Mouse (Mus musculus) heart, postnatal 36 days (tissue): ENCODE measurements at regions not wholly inside any gene's neighbourhood (a gene's known extent, or its start where the extent isn't known, plus 50 kb on each side); places are given as distances from the start of the nearest gene placed in this dataset.

Experiments
- DNase-seq, 2 experiments: peaks; one replicate each; pipeline ENCODE4 v3.0.0; 2021 to 2022
- intact Hi-C: fragments of 180-260 bp; cut with DNase I; formaldehyde crosslinking; loops from one replicate; pipeline ENCODE4 v1.15.1; 2025

DNA sequence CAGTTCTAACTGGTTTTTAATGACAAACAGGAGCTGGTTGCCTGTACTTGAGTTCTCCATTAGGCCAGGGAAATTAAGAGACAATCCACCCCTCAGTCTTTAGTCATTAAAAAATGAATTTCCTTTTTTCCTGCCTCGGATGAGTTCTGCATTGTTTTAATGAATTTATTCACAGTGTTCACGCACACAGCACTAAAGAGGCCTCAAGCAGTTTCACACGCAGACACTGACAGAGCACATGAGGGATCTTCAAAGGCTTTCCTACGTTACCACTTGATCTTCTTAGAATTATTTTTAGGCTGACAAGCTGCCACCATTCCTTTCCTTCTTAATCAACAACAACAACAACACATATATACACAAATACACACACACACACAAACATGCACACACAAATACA, 101.3 kb upstream of the Sox5 start:
- intact Hi-C loops: no loop called here
- no peak for DNase-seq

DNA sequence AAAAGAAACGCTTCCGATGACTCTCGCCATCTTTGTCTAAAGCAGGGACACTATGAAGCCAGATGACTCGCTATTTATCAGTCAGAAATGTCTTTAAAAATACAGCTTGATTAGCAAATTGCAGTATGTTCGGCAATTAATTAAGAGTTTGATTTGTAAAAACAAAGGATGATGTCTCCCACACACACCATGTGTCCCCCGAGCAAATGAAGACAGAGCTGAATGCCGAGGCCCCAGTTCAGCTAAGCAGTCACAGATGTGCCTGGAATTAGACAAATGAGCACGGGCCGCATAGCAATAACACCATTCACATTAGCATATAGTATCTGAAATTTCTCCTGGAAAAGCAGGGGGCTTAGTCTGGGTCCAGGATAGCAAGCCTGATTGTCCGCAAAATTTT, 98.3 kb upstream of the Sox5 start:
- intact Hi-C loops: no loop called here
- no peak for DNase-seq

DNA sequence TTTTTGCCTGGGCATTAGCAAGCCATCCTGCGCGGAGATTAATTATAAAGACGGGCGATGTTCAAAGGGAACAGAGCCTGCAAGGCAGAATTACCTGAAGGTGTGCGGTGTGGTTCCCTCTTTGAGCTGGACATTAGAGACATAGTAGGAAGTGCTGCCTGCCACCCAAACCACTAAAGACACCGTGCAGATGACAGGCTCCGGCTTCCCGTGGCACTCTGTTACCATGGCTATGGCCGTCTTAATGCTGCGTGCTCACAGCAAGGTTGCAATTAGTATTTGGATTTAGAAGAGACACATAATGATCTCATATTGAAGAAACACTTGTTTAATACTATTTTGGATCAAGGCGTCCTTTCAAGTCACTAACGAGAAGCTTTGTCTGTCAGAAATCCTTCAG, 95.0 kb upstream of the Sox5 start:
- no peak for DNase-seq
- intact Hi-C loops: no loop called here

DNA sequence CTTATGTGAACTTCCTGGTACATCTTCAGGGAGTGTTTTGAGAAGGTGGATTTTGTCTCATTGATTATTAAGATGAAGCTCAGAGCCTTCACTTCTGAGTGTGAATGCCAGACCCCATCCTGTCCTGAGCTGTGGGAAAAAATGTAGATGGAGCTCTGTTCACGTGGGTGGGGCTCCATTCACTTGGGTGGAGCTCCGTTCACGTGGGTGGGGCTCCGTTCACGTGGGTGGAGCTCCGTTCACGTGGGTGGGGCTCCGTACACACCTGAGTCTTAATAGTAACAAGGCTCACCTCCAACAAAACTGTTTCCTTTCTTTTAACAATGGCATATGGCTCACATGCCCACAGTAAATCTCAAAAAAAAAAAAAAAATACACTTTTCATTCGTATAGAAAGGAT, 94.1 kb upstream of the Sox5 start:
- no peak for DNase-seq
- intact Hi-C loops: no loop called here

DNA sequence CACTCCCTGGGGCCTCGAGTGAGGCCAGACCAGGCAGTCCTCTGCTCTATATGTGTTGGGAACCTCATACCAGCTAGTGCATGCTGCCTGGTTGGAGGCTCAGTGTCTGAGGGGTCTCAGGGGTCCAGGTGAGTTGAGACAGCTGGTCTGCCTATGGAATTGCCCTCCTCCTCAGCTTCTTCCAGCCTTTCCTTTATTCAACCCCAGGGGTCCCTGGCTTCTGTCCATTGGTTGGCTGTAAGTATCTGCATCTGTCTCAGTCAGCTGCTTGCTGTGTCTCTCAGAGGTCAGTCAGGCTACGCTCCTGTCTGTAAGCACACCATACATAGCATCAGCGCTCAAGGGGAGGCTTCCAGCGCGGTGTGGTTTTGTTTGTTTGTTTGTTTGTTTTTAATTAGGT, 92.5 kb upstream of the Sox5 start:
- intact Hi-C loops: no loop called here
- DNase-seq: no peak

DNA sequence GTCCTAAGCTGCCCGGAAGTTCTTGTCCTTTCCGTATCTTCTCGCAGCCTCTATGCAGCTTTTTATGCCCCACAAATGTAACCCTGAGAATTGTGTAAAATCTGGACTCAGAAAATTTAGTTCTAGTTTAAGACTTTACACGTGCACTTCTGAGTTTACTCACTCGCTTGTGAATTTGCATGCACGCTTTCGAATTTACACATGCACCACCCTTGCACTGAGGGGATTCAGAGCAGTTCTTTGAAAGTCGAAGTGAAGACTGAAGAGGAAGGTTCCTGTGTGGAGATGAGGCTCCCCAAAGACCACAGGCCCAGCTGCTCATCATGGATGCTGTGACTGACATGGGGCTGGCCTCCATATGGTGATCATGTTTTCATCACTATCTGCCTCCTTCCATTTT, 89.2 kb upstream of the Sox5 start:
- intact Hi-C loops: no loop called here
- DNase-seq: no peak

DNA sequence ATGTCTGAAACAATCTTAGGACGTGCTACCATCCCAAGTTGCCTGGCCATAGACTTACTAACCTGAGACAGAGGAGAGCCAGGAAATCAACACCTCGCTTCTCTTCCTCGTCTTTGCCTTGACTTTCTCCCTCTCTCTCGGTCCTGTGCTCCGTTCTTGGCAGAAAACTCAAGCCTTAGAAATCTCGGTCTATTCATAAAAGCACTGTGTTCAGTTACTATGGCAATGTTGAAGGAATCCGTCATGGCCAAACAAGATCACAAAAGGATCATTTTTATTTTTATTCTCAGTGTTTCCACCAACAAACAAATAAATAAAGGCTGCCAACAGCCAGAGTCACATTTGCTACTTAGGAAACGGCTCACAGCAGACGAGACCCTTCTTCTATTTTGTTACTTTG, 85.6 kb upstream of the Sox5 start:
- no peak for DNase-seq
- intact Hi-C loops: no loop called here

DNA sequence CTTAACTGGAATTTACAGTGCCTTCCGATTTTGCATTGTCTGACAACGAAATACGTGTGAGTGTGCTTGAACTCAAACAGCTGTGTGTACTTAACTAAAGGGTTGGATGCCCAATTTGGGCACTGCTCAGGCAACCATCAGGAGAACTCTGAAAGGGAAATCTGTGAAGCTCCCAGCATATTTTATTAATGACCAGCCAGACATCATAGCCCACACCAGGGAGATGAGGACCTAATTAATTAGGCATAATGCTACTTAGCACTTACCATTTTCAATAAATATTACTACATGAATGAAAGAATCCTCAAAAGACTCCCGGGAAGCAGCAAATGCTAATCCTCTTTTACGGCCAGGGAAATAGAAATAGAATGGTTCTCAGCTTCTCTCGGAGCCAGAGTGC, 82.2 kb upstream of the Sox5 start:
- no peak for DNase-seq
- intact Hi-C loops: no loop called here

DNA sequence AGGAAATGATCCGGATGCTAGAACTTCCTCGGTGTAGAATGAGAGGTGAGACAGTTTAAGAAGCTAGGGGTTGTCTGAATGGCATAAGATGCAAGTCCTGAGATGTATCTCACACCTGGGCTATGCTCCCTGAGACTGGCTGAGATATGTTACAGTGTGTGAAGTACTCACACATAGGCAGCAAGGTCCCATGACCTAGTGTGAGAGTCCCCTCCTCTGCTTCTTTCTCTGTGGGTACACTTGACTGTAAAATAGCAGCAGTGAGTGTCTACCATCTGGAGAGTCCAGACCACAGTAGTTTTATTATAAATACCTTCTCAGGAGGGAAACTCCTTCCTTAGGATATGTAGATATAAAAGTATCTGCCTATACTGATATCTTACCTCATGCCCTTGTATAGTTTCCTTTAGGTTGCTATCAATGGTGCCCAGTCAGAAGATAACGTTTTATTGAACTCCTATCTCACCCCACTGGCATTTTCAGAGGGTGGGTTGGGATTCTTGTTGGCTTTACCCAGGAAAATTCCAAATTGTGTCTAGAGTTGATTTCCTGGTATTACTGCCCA, 81.7 kb upstream of the Sox5 start:
- DNase-seq: no peak
- intact Hi-C loops: no loop called here

DNA sequence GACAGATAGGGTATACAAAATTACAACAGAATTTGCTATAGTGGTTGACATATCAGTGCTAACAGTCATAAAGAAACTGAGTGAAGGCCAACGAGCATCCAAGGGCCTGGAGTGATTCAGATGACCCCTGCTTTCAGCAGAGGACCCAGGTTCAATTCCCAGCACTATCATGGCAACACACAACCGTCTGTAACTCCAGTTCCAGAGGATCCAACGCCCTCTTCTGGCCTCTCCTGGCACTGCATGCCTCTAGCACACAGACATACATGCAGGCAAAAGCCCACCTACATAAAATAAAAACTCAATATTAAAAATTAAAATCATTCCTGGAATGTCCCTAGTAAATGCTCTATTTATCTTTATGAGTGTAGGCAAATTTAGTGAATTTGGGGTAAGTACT, 59.7 kb upstream of the Sox5 start:
- DNase-seq: no peak
- intact Hi-C loops: no loop called here

DNA sequence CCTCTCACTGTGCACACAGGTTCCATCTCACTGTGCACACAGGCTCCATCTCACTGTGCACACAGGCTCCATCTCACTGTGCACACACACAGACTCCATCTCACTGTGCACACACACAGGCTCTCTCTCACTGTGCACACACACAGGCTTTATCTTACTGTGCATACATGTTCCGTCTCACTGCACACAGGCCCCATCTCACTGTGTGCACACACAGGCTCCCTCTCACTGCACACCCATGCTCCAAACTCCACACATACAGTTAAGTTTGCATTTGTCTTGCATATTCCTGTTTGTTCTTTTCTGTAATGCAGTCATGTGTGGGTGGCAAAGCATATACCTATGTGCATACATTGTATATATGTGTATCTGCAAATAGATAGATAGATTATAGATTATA, 57.6 kb upstream of the Sox5 start:
- intact Hi-C loops: no loop called here
- DNase-seq: no peak

DNA sequence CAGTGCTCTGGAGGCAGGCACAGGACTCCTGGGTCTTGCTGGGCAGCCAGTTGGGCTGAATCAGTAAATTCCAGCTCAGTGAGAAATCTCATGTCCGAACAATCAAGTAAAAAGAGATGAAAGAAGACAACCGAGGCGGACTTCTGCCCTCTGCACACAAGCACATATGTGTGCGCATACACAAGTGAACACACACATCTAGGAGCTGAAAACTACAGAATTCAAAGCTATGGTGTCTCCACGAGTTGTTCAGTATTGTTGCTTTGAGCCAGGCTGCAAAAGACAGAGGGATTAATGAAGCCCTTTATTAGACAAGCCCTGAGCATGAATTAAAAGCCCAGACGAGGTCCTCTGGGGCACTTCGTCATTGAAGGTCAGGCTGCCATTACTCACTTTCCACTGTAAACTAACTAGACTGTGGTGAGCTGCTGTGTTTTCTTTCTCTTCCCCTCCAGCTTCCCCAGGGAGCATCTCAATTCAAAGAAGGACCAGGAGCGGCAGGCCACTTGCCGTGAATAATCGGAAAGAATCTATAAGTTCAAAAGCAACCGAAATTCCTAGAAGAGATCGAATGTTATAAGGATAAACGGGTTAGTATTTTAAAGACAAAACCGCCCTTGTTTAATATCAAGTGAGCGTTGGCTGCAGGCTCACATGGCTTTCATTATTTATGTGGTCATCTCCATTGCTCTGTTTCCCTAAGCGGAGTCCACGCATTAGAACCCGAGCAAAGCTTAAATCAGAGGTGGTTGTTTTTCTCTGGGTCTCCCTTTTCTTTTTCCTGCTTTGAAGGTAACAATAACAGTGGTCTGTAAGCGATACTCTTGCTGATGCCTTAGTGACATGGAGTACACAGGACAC, 52.8 kb upstream of the Sox5 start:
- intact Hi-C loops: no loop called here
- no peak for DNase-seq
